Mouse (Mus musculus) B cell, adult 2 months (primary cell): Measurements from ENCODE around the gene Car12.

Experiments
- DNase-seq, 2 experiments: peaks; one replicate each; pipeline ENCODE4 v3.0.0; 2022

Car12 gene

GRCm38 (mm10) chr9:66714022-66714515 is 583 bp downstream of the Car12 start:
- peak; percentile 6 to 15 for DNase-seq

GRCm38 (mm10) chr9:66715361-66715760 is 1.9 kb downstream of the Car12 start:
- DNase-seq: no peak

DNA sequence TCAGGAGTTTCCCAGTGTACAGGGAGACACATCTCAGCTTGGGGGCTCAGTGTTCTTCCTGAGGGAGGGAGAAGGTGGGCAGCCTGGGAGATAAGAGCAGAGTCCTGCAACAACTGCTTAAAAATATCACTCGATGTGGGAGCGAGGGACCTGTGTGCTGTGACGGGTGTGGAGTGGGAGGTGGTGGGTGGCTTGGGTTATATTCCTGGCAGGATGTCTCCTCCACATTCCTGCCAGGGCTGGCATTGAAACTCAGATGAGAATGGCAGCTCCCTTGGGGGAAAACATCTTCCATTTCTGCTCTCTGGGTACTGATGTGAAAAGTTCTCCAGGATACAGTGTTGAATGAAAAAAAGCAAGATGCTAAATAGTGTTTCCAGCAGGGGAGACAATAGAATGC is 3.0 kb downstream of the Car12 start:
- DNase-seq: no peak

GRCm38 (mm10) chr9:66720686-66721450 is 7.4 kb downstream of the Car12 start:
- DNase-seq: no peak

DNA sequence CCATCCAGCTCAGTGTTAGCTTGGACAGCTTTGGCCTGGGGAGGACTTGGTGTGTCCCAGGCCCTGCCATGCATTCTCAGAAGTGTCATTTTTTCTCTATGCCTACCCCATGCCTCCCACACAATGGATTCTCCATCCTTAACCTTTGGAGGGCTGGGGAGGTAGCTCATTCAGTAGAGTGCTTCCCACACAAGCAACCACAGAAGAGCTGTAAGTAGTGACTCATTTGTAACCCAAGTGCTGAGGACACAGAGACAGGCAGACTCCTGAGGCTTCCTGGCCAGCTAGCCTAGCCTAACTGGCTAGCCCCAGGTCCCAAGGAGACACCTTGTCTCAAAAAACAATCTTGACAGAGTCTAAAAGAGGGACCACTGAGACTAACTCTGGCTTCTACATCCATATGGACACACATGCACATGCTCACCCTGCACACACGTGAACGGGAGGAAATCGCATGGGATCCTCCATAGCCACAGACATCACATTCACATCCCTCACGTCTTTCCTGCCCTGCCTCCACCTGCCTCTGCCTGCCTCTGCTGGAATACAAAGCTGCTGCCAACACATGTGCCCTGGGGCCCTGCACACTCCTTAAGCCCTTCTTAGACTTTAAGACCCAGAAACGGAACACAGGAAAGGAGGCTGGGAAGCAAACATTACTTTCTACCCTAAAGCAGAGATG is 8.8 kb downstream of the Car12 start:
- no peak for DNase-seq

DNA sequence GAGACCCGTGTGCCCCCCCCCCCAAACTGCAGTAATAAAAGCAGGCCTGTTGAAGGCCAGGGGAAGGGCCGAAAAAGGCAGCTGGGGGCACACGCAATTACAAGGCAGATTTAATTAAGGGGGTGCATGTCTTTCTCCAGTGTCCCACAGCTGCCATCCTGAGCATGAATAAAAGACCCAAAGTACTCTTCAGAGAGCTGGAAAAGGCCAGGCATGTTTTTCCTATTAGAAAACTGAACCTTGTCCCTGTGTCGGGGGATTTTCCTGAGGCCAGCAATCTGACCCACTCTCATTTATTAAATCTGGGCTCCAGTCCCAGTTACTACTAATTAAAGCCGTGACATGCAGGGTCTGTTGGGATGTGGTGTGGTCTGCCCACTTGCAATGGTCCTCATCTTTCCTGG is 9.4 kb downstream of the Car12 start:
- DNase-seq: no peak

DNA sequence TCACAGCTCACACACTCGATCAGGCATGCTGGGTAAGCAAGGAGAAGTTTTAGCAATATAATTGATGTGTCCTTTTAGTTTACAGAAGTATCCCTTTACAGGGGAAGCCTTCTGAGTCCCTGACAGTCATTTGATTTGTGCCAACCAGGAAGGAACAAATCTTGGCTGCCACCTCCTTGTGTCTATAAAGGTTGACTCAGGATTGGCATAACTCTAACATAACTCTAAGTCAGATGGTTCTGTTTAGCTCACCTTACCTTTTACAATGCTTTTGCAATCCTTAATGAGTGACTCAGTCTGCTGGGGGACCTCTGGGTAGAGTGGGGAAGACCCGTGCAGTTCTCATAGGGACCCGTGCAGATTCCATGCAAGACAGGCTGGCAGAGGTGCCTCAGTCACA is 12.1 kb downstream of the Car12 start:
- DNase-seq: no peak

- DNase-seq: no peak
Measured at GRCm38 (mm10) chr9:66727333-66727732, 13.8 kb downstream of the Car12 start.

- DNase-seq: no peak
Measured at GRCm38 (mm10) chr9:66730556-66730955, 17.1 kb downstream of the Car12 start.

- DNase-seq: no peak
Measured at GRCm38 (mm10) chr9:66731284-66731683, 17.8 kb downstream of the Car12 start.

DNA sequence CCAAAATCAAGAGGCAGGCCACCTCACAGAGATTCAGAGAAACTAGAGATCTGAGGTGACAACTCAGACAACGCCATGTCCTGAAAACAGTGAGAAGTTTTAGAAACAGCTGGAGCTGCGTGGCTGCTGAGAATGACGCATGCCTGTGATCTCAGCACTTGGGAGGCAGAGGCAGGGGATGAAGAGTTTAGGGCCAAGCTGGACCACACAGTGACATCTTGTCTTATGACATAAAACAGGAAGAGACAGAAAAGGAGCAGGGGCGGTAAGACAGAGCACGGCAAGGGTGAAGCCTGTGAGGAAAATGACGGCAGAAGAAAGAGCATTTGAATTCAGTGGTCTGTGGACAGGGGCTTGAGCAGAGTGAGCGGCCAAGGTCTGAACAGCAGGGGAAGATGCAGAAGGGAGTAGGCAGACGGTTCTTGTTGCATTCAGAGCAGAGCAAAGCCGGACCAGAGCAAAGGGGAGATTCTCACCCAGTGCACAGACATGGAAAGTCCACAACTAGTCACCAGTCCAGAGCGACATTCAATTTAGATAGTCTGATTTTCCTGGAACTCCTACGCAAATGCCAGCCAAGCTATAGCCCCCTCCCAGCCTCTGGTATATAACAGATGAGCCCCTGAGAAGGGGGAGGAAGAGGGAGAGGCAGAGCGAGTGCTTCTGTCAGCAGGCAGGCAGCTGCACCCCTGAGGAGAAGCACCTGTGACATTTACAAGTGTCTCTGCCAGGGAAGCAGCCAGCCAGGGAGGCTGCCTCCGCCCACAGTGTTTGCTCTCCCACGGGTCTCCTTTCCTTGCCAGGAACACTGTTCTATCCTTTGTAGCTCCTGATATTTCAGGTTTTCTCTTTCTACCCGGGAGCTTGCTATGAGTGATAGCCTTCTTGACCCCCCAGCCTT is 19.6 kb downstream of the Car12 start:
- DNase-seq: no peak

DNA sequence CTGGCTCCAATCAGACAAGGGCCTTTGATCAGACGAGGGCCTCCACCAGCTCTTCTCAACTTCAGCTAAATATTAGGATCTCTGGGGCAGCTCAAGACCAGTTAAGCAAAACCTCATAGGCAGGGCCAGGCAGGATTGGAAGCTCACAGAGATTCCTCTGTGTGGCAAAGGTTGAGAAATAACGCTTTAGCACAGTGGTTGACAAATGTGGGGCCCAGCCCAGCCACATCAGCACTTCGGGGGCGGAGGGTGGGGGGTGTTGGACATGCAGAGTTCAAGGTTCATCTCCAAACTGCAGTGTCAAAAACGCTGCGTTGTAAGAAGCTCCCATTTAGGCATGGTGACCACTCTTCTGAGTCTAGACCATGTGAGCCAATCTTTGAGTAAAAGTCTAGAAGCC is 21.1 kb downstream of the Car12 start:
- DNase-seq: no peak

GRCm38 (mm10) chr9:66735122-66735521 is 21.6 kb downstream of the Car12 start:
- no peak for DNase-seq

- DNase-seq: no peak
Measured at GRCm38 (mm10) chr9:66736016-66736415, 22.5 kb downstream of the Car12 start.

DNA sequence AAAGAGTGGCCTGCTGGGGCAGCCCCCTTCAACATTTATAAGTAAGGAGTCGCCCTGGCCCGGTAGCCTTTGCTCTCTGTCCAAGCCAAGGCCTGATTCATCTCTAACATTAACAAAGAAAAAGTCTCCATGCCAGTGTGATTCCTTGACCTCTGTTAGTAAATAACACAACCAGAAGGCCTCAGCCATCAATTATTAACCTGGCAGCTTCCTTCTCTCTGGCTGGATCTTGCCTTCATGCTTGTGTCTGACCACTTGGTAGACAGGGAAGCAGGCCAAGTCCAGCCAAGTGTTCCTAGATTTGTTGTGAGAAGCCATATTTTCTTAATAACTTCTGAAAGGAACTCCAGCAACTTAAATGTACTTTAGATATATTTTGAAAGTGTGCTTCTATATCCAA is 23.1 kb downstream of the Car12 start:
- no peak for DNase-seq

- no peak for DNase-seq
Measured at GRCm38 (mm10) chr9:66739516-66739915, 26.0 kb downstream of the Car12 start.

- no peak for DNase-seq
Measured at GRCm38 (mm10) chr9:66744531-66744930, 31.0 kb downstream of the Car12 start.

DNA sequence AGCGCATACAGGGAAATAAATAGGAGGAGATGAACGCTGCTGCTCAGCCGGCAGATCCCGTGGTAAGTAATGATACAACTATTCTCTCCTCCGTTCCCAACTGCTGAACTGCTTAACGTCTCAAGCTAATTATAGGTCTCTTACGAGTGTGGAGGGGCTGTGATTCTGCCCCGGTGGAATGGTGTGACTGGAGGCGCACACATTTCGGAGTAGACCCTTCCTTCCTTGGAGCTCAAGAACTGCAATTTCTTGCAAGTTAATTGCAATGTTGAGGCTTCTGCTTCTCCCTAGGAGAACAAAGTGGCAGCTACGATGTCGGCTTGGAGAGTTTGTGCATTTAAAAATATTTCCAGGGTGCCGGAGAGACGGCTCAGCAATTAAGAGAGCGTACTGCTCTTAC is 34.9 kb downstream of the Car12 start:
- no peak for DNase-seq

- no peak for DNase-seq
Measured at GRCm38 (mm10) chr9:66752849-66753248, 39.4 kb downstream of the Car12 start.

- no peak for DNase-seq
Measured at GRCm38 (mm10) chr9:66760991-66761390, 47.5 kb downstream of the Car12 start.

DNA sequence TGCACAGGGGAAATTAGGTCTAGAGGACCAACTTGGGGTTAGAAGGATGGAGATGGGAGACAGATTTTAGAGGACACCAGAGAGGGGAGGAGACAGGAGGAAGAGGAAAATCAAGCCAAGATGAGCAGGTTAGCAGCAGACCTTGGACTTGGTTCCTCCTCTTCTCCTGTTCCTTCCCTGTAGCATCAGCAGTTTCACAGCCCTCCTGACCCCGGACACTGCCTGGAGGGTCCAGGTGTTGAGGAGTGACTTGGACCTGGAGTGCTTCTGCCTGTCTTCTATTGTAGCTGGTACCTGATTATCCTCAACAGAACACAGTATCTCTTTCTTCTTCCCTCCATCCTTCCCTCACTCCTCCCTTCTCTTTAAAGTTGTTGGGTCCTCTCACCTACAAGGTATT is 55.2 kb downstream of the Car12 start:
- no peak for DNase-seq

GRCm38 (mm10) chr9:66769275-66769674 is 55.8 kb downstream of the Car12 start:
- DNase-seq: no peak

DNA sequence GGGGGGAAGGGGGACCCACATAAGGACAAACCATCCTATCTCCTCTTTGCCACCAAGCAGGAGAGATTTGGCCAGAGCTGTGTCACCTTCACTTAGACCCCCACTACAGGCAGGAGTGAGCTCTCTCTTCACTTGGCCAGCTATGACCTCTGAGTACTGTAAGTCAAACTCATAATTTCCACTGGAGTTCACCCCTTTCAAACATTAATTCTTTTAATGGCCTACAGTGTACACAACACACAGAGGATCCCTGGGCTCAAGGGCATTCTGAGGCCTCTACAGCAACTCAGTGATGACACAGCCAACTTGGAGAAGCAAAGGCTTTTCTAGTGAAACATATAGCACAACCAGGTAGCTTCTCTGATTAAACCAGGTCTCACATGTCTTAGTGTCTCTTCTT is 57.2 kb downstream of the Car12 start:
- no peak for DNase-seq
